Mouse (Mus musculus) megakaryocyte, embryonic 14.5 days (primary cell): Measurements from ENCODE around the gene Bcl2l1.

ENCODE experiments used
- FLI1 ChIP-seq: IDR thresholded peaks from 2 replicates; pipeline ENCODE4 v1.6.1; 2012; ENCODE audit warnings: low read length, inconsistent platforms, mixed read lengths
- GATA1 ChIP-seq: IDR thresholded peaks from 3 replicates; pipeline ENCODE4 v1.6.1; 2012; ENCODE audit warnings: mixed read lengths, low read length, inconsistent platforms, borderline replicate concordance

GRCm38 (mm10) chr2:152741153-152742041 lies 90.1 kb downstream of the Bcl2l1 start:
- TF ChIP-seq GATA1: no peak
- TF ChIP-seq FLI1: no peak
